Mouse (Mus musculus): ENCODE measurements around the gene Bmt2. TPM values are rescaled to one million over a fixed set of nuclear protein-coding genes. Genes with fewer than 3 reads are reported as not detected.

The Bmt2 gene
- polyA plus RNA-seq, 1 experiment from 2014 or later: 23.1 TPM

- Histone ChIP-seq H3K4me1 (replicated peaks) (no peaks in the 10 kb centered on the region), H3K4me3 (replicated peaks) (no peak overlapping the region), H3K4me2 (replicated peaks) (no peak overlapping the region), H3K36me3 (no peaks in the 10 kb centered on the region), H3K27ac (no peak overlapping the region), H3K27me3 (no peaks in the 10 kb centered on the region), H3K9me3 (no peaks in the 10 kb centered on the region), H3K9ac (replicated peaks) (no peak overlapping the region)
- ATAC-seq: no peak
- 92% methylated on average over 3 of the region's 3 CpGs for WGBS
Observed at GRCm38 (mm10) chr6:13613671-13614070, 64.1 kb downstream of the Bmt2 start.

DNA sequence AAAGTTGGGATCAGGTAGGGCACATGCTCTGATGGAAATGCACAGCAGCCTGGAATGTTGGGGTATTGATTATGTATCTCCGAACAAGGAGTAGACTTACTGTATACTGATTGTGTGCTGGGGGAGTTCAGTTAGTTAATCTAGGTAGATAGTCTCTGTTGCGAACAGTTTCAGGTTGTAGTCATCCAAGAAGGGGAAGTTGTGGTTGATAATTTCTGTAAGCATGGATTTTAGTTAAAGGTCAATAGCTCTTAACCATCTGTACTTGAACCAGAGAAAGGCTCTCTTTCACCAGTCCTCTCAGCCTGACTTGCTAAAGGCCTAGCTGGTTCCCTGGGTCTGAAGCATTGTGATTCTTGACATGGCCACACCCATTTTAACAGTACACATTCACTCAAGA, 66.9 kb downstream of the Bmt2 start:
- Histone ChIP-seq H3K9me3 (no peaks in the 10 kb centered on the region), H3K9ac (replicated peaks) (no peak overlapping the region), H3K27ac (no peak overlapping the region), H3K4me1 (replicated peaks) (peaks cover 17% of the 10 kb centered on the region), H3K4me2 (replicated peaks) (no peak overlapping the region), H3K27me3 (no peaks in the 10 kb centered on the region), H3K4me3 (replicated peaks) (no peak overlapping the region), H3K36me3 (no peaks in the 10 kb centered on the region)
- no peak for ATAC-seq
- 92% methylated on average over 2 of the region's 2 CpGs for WGBS

- no peak for ATAC-seq
- Histone ChIP-seq H3K9ac (replicated peaks) (no peak overlapping the region), H3K36me3 (no peaks in the 10 kb centered on the region), H3K4me3 (replicated peaks) (no peak overlapping the region), H3K27ac (no peak overlapping the region), H3K9me3 (no peaks in the 10 kb centered on the region), H3K4me1 (replicated peaks) (peaks cover 17% of the 10 kb centered on the region), H3K4me2 (replicated peaks) (no peak overlapping the region), H3K27me3 (no peaks in the 10 kb centered on the region)
- WGBS: 24% methylated on average over 5 of the region's 5 CpGs
Observed at GRCm38 (mm10) chr6:13609353-13610140, 68.2 kb downstream of the Bmt2 start.

GRCm38 (mm10) chr6:13607621-13608493, 69.9 kb downstream of the Bmt2 start, which contains the start of gene Tmem168:
Tmem168 (minus strand) TSS chr6:13608100.
- Histone ChIP-seq H3K36me3 (no peaks in the 10 kb centered on the region), H3K4me3 (replicated peaks) (peak within 1 kb of the TSS; percentile 82), H3K9ac (replicated peaks) (peak within 1 kb of the TSS; percentile 87), H3K27me3 (no peaks in the 10 kb centered on the region), H3K9me3 (no peaks in the 10 kb centered on the region), H3K27ac (peak within 1 kb of the TSS; percentile 95), H3K4me2 (replicated peaks) (peak within 1 kb of the TSS; percentile 68), H3K4me1 (replicated peaks) (peaks cover 17% of the 10 kb centered on the region)
- peak; percentile 98 for ATAC-seq
- 2% methylated on average over 71 of the region's 71 CpGs for WGBS

DNA sequence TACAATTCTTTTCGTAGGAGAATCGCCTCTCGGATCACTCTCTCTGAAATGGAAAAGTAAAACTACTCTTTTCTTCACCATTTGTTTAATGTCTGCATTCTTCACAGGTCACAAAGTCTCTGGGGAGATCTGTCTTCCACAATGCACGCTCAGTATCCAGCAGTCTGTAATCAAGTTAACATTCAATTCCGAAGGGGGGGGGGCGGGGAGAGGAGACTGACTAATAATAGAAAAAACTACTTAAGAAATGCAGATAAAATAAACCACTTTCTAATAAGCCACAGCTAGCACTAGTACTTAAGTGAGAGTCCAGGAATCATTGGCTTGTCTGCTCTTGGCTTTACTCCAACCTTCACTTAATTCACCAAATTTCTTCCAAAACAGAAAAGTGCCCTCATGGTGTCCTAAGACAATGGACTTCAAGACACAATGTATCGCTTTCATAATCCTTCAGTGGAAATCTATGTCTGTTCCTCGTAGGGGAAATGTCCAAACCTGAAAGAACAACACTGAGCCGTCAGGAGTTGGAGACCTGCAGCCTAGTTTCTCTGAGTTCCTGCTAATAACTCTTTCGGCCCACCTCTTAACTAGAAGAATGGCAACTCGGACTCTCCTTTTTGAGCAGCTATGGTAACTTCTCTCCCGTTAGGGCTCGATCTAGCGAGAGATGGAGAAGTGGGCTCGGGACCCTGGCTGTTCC, 70.7 kb downstream of the Bmt2 start:
- H3K9me3 ChIP-seq: no peaks in the 10 kb centered on the region
- no peaks in the 10 kb centered on the region for H3K27me3 ChIP-seq
- 11% methylated on average over 15 of the region's 15 CpGs for WGBS
- peak overlapping the region; percentile 82 for H3K4me3 ChIP-seq (replicated peaks)
- H3K27ac ChIP-seq: peak overlapping the region; percentile 95
- H3K4me2 ChIP-seq (replicated peaks): peak overlapping the region; percentile 68
- ATAC-seq: no peak; the same call in 1 of the 2 replicates
- peak overlapping the region; percentile 87 for H3K9ac ChIP-seq (replicated peaks)
- peaks cover 7% of the 10 kb centered on the region for H3K36me3 ChIP-seq
- peaks cover 17% of the 10 kb centered on the region for H3K4me1 ChIP-seq (replicated peaks)

DNA sequence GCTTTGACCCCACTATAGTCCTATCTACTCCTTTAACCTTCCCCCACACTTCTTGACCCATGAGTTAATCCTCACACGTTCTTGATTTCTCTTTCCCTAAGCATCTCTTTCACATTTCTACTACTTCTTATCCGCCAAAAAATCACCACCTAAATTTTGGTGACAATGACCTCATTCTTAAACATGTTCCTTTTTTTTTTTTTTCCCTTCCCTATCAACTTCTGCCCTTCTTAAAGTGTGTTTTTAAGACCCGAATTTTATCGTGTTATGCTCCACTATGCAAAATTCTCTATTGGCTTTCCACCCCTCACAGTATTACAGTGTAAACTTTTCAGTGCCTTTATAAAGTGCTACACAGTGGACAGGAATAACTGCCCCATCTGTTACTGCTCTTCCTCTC, 71.4 kb downstream of the Bmt2 start:
- WGBS: 70% methylated on average over 4 of the region's 4 CpGs
- H3K36me3 ChIP-seq: peaks cover 13% of the 10 kb centered on the region
- H3K4me1 ChIP-seq (replicated peaks): peaks cover 24% of the 10 kb centered on the region
- no peaks in the 10 kb centered on the region for H3K9me3 ChIP-seq
- H3K4me3 ChIP-seq (replicated peaks): peak overlapping the region; percentile 82
- H3K4me2 ChIP-seq (replicated peaks): peak overlapping the region; percentile 68
- no peaks in the 10 kb centered on the region for H3K27me3 ChIP-seq
- no peak overlapping the region for H3K27ac ChIP-seq
- H3K9ac ChIP-seq (replicated peaks): peak overlapping the region; percentile 87
- no peak for ATAC-seq

DNA sequence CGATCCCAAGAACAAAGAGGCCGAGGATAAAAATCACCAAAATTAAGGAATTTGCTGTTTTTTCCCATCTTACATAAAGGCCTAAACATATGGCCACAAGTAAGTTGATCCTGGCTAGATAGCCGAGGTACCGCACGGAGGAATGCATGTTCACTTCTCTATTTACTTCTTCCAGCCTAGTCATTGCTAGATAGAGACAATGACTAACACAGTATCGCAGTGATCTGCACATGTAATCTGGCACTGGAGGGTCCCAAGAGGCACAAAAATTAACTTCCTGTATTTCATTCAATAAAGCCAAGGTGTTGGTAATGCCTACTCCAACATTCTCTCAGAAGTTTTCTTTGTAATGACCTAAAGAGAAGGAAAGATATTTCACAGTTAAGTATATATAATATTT, 74.6 kb downstream of the Bmt2 start:
- ATAC-seq: no peak
- H3K4me3 ChIP-seq (replicated peaks): no peak overlapping the region
- H3K9me3 ChIP-seq: no peaks in the 10 kb centered on the region
- no peak overlapping the region for H3K4me2 ChIP-seq (replicated peaks)
- no peaks in the 10 kb centered on the region for H3K27me3 ChIP-seq
- H3K27ac ChIP-seq: no peak overlapping the region
- WGBS: 97% methylated on average over 6 of the region's 6 CpGs
- peaks cover 24% of the 10 kb centered on the region for H3K4me1 ChIP-seq (replicated peaks)
- peaks cover 15% of the 10 kb centered on the region for H3K36me3 ChIP-seq
- no peak overlapping the region for H3K9ac ChIP-seq (replicated peaks)

DNA sequence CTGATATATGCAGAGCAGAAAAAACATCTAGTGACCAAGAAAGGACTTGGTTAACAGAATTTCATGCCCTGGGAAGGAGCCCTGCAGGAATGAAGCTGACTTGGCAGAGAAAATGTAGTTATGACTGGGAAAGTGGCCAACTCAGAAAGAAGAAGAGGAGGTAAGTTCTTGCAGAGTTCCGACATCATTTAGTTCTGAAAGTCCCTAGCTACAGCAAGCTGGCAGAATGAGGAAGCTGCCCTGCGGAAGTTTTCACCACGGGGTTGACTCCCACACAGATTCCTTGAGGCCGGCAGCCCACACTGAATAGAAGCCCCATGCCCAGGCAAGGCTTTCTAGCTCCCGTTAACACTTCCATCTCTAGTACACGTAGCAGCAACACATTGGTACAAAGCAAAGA, 76.2 kb downstream of the Bmt2 start:
- H3K27me3 ChIP-seq: no peaks in the 10 kb centered on the region
- peaks cover 15% of the 10 kb centered on the region for H3K36me3 ChIP-seq
- peaks cover 19% of the 10 kb centered on the region for H3K4me1 ChIP-seq (replicated peaks)
- no peak overlapping the region for H3K9ac ChIP-seq (replicated peaks)
- H3K27ac ChIP-seq: no peak overlapping the region
- H3K9me3 ChIP-seq: no peaks in the 10 kb centered on the region
- H3K4me3 ChIP-seq (replicated peaks): no peak overlapping the region
- no peak overlapping the region for H3K4me2 ChIP-seq (replicated peaks)
- 89% methylated on average over 6 of the region's 6 CpGs for WGBS
- no peak for ATAC-seq

DNA sequence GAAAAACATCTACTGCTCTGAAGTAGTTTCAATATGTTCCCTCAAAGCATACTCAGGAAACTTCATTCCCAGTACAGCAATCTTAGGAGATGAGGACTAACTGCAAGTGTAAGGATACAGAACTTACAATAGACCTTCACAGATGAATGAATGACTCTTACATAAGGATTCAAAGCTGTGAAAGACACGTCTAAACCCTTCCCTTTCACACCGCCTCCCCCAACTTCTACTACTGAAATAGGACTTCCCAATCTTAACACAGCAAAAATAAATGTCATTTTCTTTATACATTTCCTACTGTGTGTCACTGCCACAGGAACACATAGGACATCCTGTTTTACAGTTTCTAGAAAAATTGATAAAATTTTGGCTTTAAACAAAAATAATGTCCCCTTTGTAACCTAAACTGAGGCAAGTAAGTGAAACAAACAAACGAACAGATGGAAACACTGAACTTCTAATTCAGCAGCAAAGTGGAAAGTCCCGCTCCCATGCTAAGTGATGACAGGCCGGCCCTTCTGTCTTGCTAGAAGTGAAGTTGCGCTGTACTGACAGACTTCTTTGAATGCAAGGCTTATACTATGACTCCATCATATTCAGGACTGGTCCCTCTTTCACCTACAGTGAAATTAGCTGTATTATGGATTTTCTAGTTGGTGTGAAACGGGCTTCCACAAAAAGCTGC, 79.4 kb downstream of the Bmt2 start:
- no peak for ATAC-seq
- Histone ChIP-seq H3K36me3 (peaks cover 25% of the 10 kb centered on the region), H3K4me2 (replicated peaks) (no peak overlapping the region), H3K9me3 (no peaks in the 10 kb centered on the region), H3K4me3 (replicated peaks) (no peak overlapping the region), H3K9ac (replicated peaks) (no peak overlapping the region), H3K27ac (no peak overlapping the region), H3K4me1 (replicated peaks) (peaks cover 12% of the 10 kb centered on the region), H3K27me3 (no peaks in the 10 kb centered on the region)
- 92% methylated on average over 7 of the region's 7 CpGs for WGBS

GRCm38 (mm10) chr6:13592729-13593345, 84.9 kb downstream of the Bmt2 start:
- Histone ChIP-seq H3K4me2 (replicated peaks) (no peak overlapping the region), H3K4me1 (replicated peaks) (no peaks in the 10 kb centered on the region), H3K27me3 (no peaks in the 10 kb centered on the region), H3K9ac (replicated peaks) (no peak overlapping the region), H3K4me3 (replicated peaks) (no peak overlapping the region), H3K36me3 (peaks cover 36% of the 10 kb centered on the region), H3K9me3 (no peaks in the 10 kb centered on the region), H3K27ac (no peak overlapping the region)
- 91% methylated on average over 4 of the region's 4 CpGs for WGBS
- no peak for ATAC-seq

DNA sequence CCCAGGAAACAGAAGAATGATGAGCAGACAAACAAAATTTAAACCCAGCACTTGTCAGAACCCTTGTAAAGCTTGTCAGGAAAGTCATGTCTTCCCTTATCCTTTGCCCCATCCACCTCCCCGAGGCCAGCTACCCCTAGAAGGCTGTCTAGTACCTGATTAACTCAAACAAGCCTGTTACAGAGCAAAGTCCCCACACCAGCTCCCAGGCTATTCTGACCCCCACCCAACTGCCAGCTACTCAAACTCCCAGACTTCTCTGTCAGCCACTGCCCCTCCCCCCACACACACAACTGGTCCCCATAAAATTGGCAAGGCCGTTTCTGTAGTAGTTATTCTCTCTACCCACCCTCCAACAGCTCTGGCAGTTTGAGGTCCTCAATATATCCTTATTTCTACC, 91.2 kb downstream of the Bmt2 start:
- no peaks in the 10 kb centered on the region for H3K9me3 ChIP-seq
- no peak overlapping the region for H3K4me3 ChIP-seq (replicated peaks)
- WGBS: 71% methylated on average over 2 of the region's 2 CpGs
- no peaks in the 10 kb centered on the region for H3K27me3 ChIP-seq
- H3K36me3 ChIP-seq: peaks cover 33% of the 10 kb centered on the region
- H3K4me2 ChIP-seq (replicated peaks): no peak overlapping the region
- H3K27ac ChIP-seq: no peak overlapping the region
- no peaks in the 10 kb centered on the region for H3K4me1 ChIP-seq (replicated peaks)
- no peak for ATAC-seq
- no peak overlapping the region for H3K9ac ChIP-seq (replicated peaks)
